Mouse (Mus musculus) liver, adult (tissue): Measurements from ENCODE around the gene Palmd.

Experiments used
- GATA4 ChIP-seq: IDR thresholded peaks from 2 replicates; pipeline ENCODE4 v1.6.1; 2014; ENCODE audit warnings: mild to moderate bottlenecking, low read length; ENCODE audit not compliant: insufficient replicate concordance

Palmd gene

DNA sequence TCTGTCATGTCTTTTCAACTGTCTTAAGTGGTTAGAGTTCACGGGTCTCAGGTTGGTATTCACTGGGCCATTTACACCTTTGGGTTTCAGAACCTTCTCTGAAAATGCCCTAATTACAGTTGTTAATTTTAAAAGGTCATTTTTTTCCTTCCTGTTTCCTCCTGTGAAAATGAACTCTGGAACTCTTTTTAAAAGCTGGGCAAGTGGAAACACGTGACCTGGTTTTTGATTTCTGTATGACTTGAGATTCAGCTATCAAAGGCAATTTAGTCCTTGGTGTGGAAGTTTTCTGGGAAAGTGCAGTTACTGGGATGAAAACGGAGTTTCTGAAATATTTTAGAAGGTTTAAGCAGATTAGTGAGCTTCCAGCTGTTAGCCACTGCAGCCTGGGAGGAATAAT lies 98.4 kb downstream of the Palmd start:
- TF ChIP-seq GATA4, result no peak
